Mouse (Mus musculus): Measurements from ENCODE around the gene Sco2.

DNA sequence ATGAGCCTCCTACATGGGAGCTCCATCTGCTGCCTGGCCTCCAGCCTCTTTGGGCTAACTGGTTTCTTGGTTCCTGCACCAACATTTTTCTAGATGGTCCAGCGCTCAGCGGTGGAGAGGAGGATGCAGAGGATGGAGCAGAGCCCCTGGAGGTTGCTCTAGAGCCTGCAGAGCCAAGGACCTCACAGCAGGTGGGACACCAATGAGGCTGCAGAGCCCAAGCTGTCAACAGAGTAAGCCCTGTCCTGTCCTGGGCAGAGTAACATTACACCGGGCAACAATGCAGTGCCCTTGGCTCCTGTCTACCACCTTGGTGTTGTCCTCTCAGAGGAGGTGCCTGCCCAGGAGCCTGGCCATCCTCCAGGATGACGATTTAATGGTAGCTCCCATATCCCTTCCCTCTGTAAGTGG is 8.5 kb downstream of the Sco2 start:
- TF ChIP-seq NRF1 (IDR thresholded peaks at IDR 0.05; ENCODE audit: insufficient read depth, low read depth, low read length, poor library complexity, severe bottlenecking) (no peak), E2F4 (IDR thresholded peaks at IDR 0.05; ENCODE audit: borderline replicate concordance, low read depth, low read length) (no peak), GATA1 (IDR thresholded peaks at IDR 0.05; ENCODE audit: low read depth, low read length) (no peak), MYC (IDR thresholded peaks at IDR 0.05; ENCODE audit: low read depth, low read length) (no peak), USF1 (IDR thresholded peaks at IDR 0.05; ENCODE audit: low read depth, low read length) (no peak), MXI1 (IDR thresholded peaks at IDR 0.05; ENCODE audit: low read depth, low read length) (no peak), MAX (IDR thresholded peaks at IDR 0.05; ENCODE audit: low read length) (no peak), SMC3 (IDR thresholded peaks at IDR 0.05; ENCODE audit: low read depth, low read length) (no peak), TAL1 (IDR thresholded peaks at IDR 0.05; ENCODE audit: low read length) (no peak), TBP (IDR thresholded peaks at IDR 0.05; ENCODE audit: low read depth, low read length) (no peak), CTCF (IDR thresholded peaks at IDR 0.05 in 2 of 3, conservative IDR thresholded peaks at IDR 0.05 in 1 of 3; ENCODE audit: control insufficient read depth in 1 of 3, insufficient read depth in 1 of 3, low read depth in 2 of 3, low read length in 3 of 3, poor library complexity in 1 of 3, severe bottlenecking in 1 of 3) (no peak), POLR2A (IDR thresholded peaks at IDR 0.05; ENCODE audit: control insufficient read depth in 1 of 2, insufficient read depth in 1 of 2, low read depth in 1 of 2, low read length in 2 of 2, poor library complexity in 1 of 2) (no peak)
